14 mouse cellular contexts compared by ENCODE assay signal in the genomic region with DNA sequence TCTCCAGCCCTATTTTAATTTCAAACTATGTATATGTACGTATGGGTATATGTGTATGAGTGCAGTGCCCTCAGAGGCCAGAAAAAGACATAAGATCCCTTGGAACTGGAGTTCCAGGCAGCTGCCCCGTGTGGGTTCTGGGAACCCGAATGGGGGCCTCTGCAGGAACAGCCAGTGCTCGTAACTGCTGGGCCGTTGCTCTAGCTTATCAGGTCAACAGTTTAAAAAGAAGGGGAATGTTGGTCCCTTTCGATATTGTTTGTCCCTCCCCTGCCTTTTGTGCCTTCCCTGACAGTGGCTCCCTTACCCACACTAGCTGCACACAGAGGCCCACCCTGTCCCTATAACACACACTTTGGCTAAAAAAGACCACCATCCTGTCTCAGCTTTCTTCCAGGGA. TPM values are rescaled to one million over a fixed set of nuclear protein-coding genes. Genes with fewer than 3 reads are reported as not detected.
DNase-seq lines count a peak whose midpoint lies in the region; ATAC-seq and TF ChIP-seq lines count a peak whose summit lies in the region.
"Had no signal": no experiment of that assay in that cellular context is flagged by ENCODE, and none has a peak within 500 bp of the region (broad histone marks: within the 10 kb centered on the region; RNA-seq: fewer than 3 reads in every experiment).

No protein-coding gene starts in this region.

- H3K27ac ChIP-seq in kidney, embryonic 16.5 days (ENCODE audit: low read length), result peak overlapping the region; percentile 41
- H3K27ac ChIP-seq in intestine, embryonic 16.5 days (ENCODE audit: low read length), result peak overlapping the region; percentile 87
- no peak overlapping the region for H3K27ac ChIP-seq in liver, postnatal 0 days (ENCODE audit: low read depth)
- H3K27ac ChIP-seq: heart, adult 2 months; midbrain, embryonic 12.5 days had no signal

- TF ChIP-seq EP300 in liver, postnatal 0 days (IDR thresholded peaks at IDR 0.05; ENCODE audit: low read depth), result no peak

- no peak for DNase-seq in kidney, postnatal 14 days
- peak; percentile 12 for DNase-seq in c-Kit-positive CD71-positive TER-119-positive erythroid progenitor cells, embryonic 14.5 days (ENCODE audit: low spot score)
- no peak for DNase-seq in liver, postnatal 0 days
- no peak for DNase-seq in cerebellum, adult 11 months
- no peak for DNase-seq in urinary bladder, postnatal 4 days (ENCODE audit: low spot score in 2 of 2)
- DNase-seq: heart, adult 2 months; kidney, adult 2 months; thymus, postnatal 36 days had no signal

- 50% methylated on average over 6 of the region's 6 CpGs for WGBS in kidney, embryonic 16.5 days
- WGBS in intestine, embryonic 16.5 days, result 54% methylated on average over 6 of the region's 6 CpGs
- WGBS in liver, postnatal 0 days (ENCODE audit: insufficient replicate concordance), result 28% methylated on average over 6 of the region's 6 CpGs

- no peak overlapping the region for H3K4me2 ChIP-seq in kidney, embryonic 16.5 days (replicated peaks; ENCODE audit: low read depth, low read length)
- H3K4me2 ChIP-seq in intestine, embryonic 16.5 days (ENCODE audit: low read depth, low read length), result no peak overlapping the region
- peak overlapping the region; percentile 11; the same call in 1 of the 2 replicates for H3K4me2 ChIP-seq in liver, postnatal 0 days (ENCODE audit: low read depth, low read length)
- H3K4me2 ChIP-seq: forebrain, embryonic 13.5 days; hindbrain, embryonic 13.5 days; midbrain, embryonic 12.5 days had no signal

- H3K4me1 ChIP-seq in kidney, embryonic 16.5 days (ENCODE audit: insufficient read depth, low read length), result peaks cover 57% of the 10 kb centered on the region
- peaks cover 46% of the 10 kb centered on the region for H3K4me1 ChIP-seq in intestine, embryonic 16.5 days (ENCODE audit: control insufficient read depth, insufficient read depth, low read length)
- peaks cover 43% of the 10 kb centered on the region for H3K4me1 ChIP-seq in liver, postnatal 0 days (ENCODE audit: insufficient read depth)

- TF ChIP-seq CTCF in liver, postnatal 0 days (IDR thresholded peaks at IDR 0.05; ENCODE audit: low read depth), result no peak

- no peak for ATAC-seq in kidney, embryonic 16.5 days (ENCODE audit: low FRiP score, low TSS enrichment)
- ATAC-seq in intestine, embryonic 16.5 days, result no peak
- no peak for ATAC-seq in liver, postnatal 0 days
- ATAC-seq: forebrain, embryonic 13.5 days had no signal

- H3K27me3 ChIP-seq in kidney, embryonic 16.5 days (ENCODE audit: insufficient read depth, low read length), result no peaks in the 10 kb centered on the region
- H3K27me3 ChIP-seq in intestine, embryonic 16.5 days (replicated peaks; ENCODE audit: control insufficient read depth, insufficient read depth, low read length), result no peaks in the 10 kb centered on the region
- no peaks in the 10 kb centered on the region for H3K27me3 ChIP-seq in liver, postnatal 0 days (ENCODE audit: insufficient read depth, low read length)
- H3K27me3 ChIP-seq: forebrain, embryonic 13.5 days; hindbrain, embryonic 13.5 days; midbrain, embryonic 12.5 days had no signal

- no peaks in the 10 kb centered on the region for H3K9me3 ChIP-seq in kidney, embryonic 16.5 days (ENCODE audit: low read length)
- no peaks in the 10 kb centered on the region for H3K9me3 ChIP-seq in intestine, embryonic 16.5 days (ENCODE audit: control insufficient read depth, low read length)
- no peaks in the 10 kb centered on the region for H3K9me3 ChIP-seq in liver, postnatal 0 days (ENCODE audit: low read length)
- H3K9me3 ChIP-seq: forebrain, embryonic 13.5 days; hindbrain, embryonic 13.5 days; midbrain, embryonic 12.5 days had no signal

- H3K4me3 ChIP-seq in kidney, embryonic 16.5 days (ENCODE audit: low read length), result no peak overlapping the region
- no peak overlapping the region for H3K4me3 ChIP-seq in intestine, embryonic 16.5 days (ENCODE audit: low read length)
- H3K4me3 ChIP-seq in liver, postnatal 0 days (ENCODE audit: low read depth, low read length), result no peak overlapping the region
- H3K4me3 ChIP-seq: forebrain, embryonic 13.5 days; heart, adult 2 months; hindbrain, embryonic 13.5 days; layer of hippocampus, adult 2 months; midbrain, embryonic 12.5 days had no signal

- H3K36me3 ChIP-seq in kidney, embryonic 16.5 days (ENCODE audit: insufficient read depth, low read length), result no peaks in the 10 kb centered on the region
- H3K36me3 ChIP-seq in intestine, embryonic 16.5 days (ENCODE audit: control insufficient read depth, insufficient read depth, low read length), result no peaks in the 10 kb centered on the region
- no peaks in the 10 kb centered on the region for H3K36me3 ChIP-seq in liver, postnatal 0 days (replicated peaks; ENCODE audit: insufficient read depth, low read length)
- H3K36me3 ChIP-seq: hindbrain, embryonic 13.5 days; midbrain, embryonic 12.5 days had no signal

- no peak overlapping the region for H3K9ac ChIP-seq in kidney, embryonic 16.5 days (replicated peaks; ENCODE audit: low read length)
- H3K9ac ChIP-seq in intestine, embryonic 16.5 days (ENCODE audit: low read depth, low read length), result peak overlapping the region; percentile 45; the same call in 1 of the 2 replicates
- H3K9ac ChIP-seq in liver, postnatal 0 days (replicated peaks), result no peak overlapping the region
- H3K9ac ChIP-seq: forebrain, embryonic 13.5 days; hindbrain, embryonic 13.5 days; midbrain, embryonic 12.5 days had no signal

RNA-seq across cellular contexts. Expression of a gene that starts 34.9 kb away (rescaled TPM):
- polyA plus RNA-seq in kidney, embryonic 16.5 days (2015; fragmentation: Nextera tagmentation; extraction: Ambion mirVana), result 59.3 and 62.0 TPM in 2 replicates
- 48.7 and 50.3 TPM in 2 replicates for polyA plus RNA-seq in intestine, embryonic 16.5 days (2015; fragmentation: Nextera tagmentation; extraction: Ambion mirVana)
- 18.6 and 20.8 TPM in 2 replicates for polyA plus RNA-seq in liver, postnatal 0 days (2015; fragmentation: Nextera tagmentation; extraction: Ambion mirVana)
